Comparison of ENCODE assay signal across 9 mouse cellular contexts in genomic region chr11:88054589-88054988, GRCm38 (mm10). TPM values are rescaled to one million over a fixed set of nuclear protein-coding genes. Genes with fewer than 3 reads are reported as not detected.
DNase-seq lines count a peak whose midpoint lies in the region; ATAC-seq and TF ChIP-seq lines count a peak whose summit lies in the region.
"Had no signal": no experiment of that assay in that cellular context is flagged by ENCODE, and none has a peak within 500 bp of the region (broad histone marks: within the 10 kb centered on the region; RNA-seq: fewer than 3 reads in every experiment).

No protein-coding gene starts in this region.

- H3K36me3 ChIP-seq in midbrain, embryonic 10.5 days = peaks cover 57% of the 10 kb centered on the region
- H3K36me3 ChIP-seq in midbrain, embryonic 16.5 days (ENCODE audit: control insufficient read depth, insufficient read depth, low read length) = peaks cover 10% of the 10 kb centered on the region; the same call in 1 of the 2 replicates

- no peaks in the 10 kb centered on the region for H3K9me3 ChIP-seq in midbrain, embryonic 10.5 days (replicated peaks)
- no peaks in the 10 kb centered on the region for H3K9me3 ChIP-seq in midbrain, embryonic 16.5 days (replicated peaks; ENCODE audit: control insufficient read depth, low read length, poor library complexity, severe bottlenecking)
- H3K9me3 ChIP-seq: heart, embryonic 15.5 days had no signal

- no peak overlapping the region for H3K4me2 ChIP-seq in midbrain, embryonic 16.5 days (ENCODE audit: low read length)
- H3K4me2 ChIP-seq: heart, embryonic 15.5 days had no signal

- TF ChIP-seq CTCF in lung, adult 2 months (IDR thresholded peaks at IDR 0.05; ENCODE audit: insufficient read depth, low read length) = peak; percentile 22; the same call in 1 of the 2 replicates

- 91% methylated on average over 1 of the region's 1 CpGs for WGBS in midbrain, embryonic 10.5 days
- 83% methylated on average over 1 of the region's 1 CpGs for WGBS in midbrain, embryonic 16.5 days
- 71% methylated on average over 1 of the region's 1 CpGs for WGBS in lung, adult 2 months

- DNase-seq in cerebellum, adult 8-10 months = peak; percentile 51
- no peak for DNase-seq in cerebellum, adult 9-11 months
- peak; percentile 43 for DNase-seq in midbrain, embryonic 10.5 days (ENCODE audit: low spot score)
- DNase-seq in adrenal gland, postnatal 36 days = peak; percentile 40 to 67
- DNase-seq in heart, postnatal 4 days = peak; percentile 62
- peak; percentile 34 for DNase-seq in lung, adult 2 months
- DNase-seq in spleen, postnatal 4 days (ENCODE audit: low spot score in 2 of 2) = peak; percentile 54 to 75

- no peak overlapping the region for H3K27ac ChIP-seq in midbrain, embryonic 10.5 days (replicated peaks)
- no peak overlapping the region for H3K27ac ChIP-seq in midbrain, embryonic 16.5 days (ENCODE audit: low read length)
- H3K27ac ChIP-seq: heart, embryonic 15.5 days had no signal

- no peak overlapping the region for H3K4me3 ChIP-seq in midbrain, embryonic 10.5 days
- no peak overlapping the region for H3K4me3 ChIP-seq in midbrain, embryonic 16.5 days (ENCODE audit: low read depth, low read length)
- no peak overlapping the region for H3K4me3 ChIP-seq in lung, adult 2 months (replicated peaks; ENCODE audit: extremely low read depth, low read depth, low read length)
- H3K4me3 ChIP-seq: heart, embryonic 15.5 days had no signal

- H3K27me3 ChIP-seq in midbrain, embryonic 10.5 days (ENCODE audit: low read depth, poor library complexity, severe bottlenecking) = no peaks in the 10 kb centered on the region
- no peaks in the 10 kb centered on the region for H3K27me3 ChIP-seq in midbrain, embryonic 16.5 days (ENCODE audit: control insufficient read depth, insufficient read depth, low read depth, low read length)
- H3K27me3 ChIP-seq: heart, embryonic 15.5 days had no signal

- peaks cover 30% of the 10 kb centered on the region for H3K4me1 ChIP-seq in midbrain, embryonic 10.5 days
- H3K4me1 ChIP-seq in midbrain, embryonic 16.5 days (ENCODE audit: control insufficient read depth, insufficient read depth, low read length) = peaks cover 14% of the 10 kb centered on the region
- H3K4me1 ChIP-seq in lung, adult 2 months (ENCODE audit: control insufficient read depth, insufficient read depth, low read length) = peaks cover 2% of the 10 kb centered on the region; the same call in 1 of the 2 replicates

- no peak overlapping the region for H3K9ac ChIP-seq in midbrain, embryonic 16.5 days (ENCODE audit: low read depth, low read length)
- H3K9ac ChIP-seq: heart, embryonic 15.5 days had no signal

- no peak for TF ChIP-seq POLR2A in lung, adult 2 months (IDR thresholded peaks at IDR 0.05; ENCODE audit: borderline replicate concordance, extremely low read depth, low read depth, low read length)

- ATAC-seq in midbrain, embryonic 16.5 days = no peak

RNA-seq across cellular contexts. Expression of gene Srsf1, which starts 7.4 kb away (rescaled TPM):
- polyA plus RNA-seq in midbrain, embryonic 10.5 days (2016; fragmentation: Nextera tagmentation; extraction: Ambion mirVana) = 413 and 417 TPM in 2 replicates
- 200 and 230 TPM in 2 replicates for polyA plus RNA-seq in midbrain, embryonic 16.5 days (2015; fragmentation: Nextera tagmentation; extraction: Ambion mirVana)
- 100 to 1,000 TPM; 212 to 243 TPM for total RNA-seq in adrenal gland, postnatal 36 days (2021)
- 100 to 1,000 TPM; 207 to 224 TPM for total RNA-seq in heart, postnatal 4 days (2021)
- 76.5 and 93.4 TPM in 2 replicates for polyA plus RNA-seq in lung, adult 2 months (2012; rRNA removed)

RNA-seq across cellular contexts. Expression of gene Vezf1, which starts 13.5 kb away (rescaled TPM):
- 70.5 and 73.9 TPM in 2 replicates for polyA plus RNA-seq in midbrain, embryonic 10.5 days (2016; fragmentation: Nextera tagmentation; extraction: Ambion mirVana)
- polyA plus RNA-seq in midbrain, embryonic 16.5 days (2015; fragmentation: Nextera tagmentation; extraction: Ambion mirVana) = 39.5 and 47.4 TPM in 2 replicates
- total RNA-seq in adrenal gland, postnatal 36 days (2021) = 10 to 100 TPM; 49.3 to 50.9 TPM
- total RNA-seq in heart, postnatal 4 days (2021) = 10 to 100 TPM; 36.7 to 41.3 TPM
- 22.4 and 26.5 TPM in 2 replicates for polyA plus RNA-seq in lung, adult 2 months (2012; rRNA removed)

RNA-seq across cellular contexts. Expression of gene Cuedc1, which starts 43.3 kb away (rescaled TPM):
- polyA plus RNA-seq in midbrain, embryonic 10.5 days (2016; fragmentation: Nextera tagmentation; extraction: Ambion mirVana) = 26.4 and 27.2 TPM in 2 replicates
- polyA plus RNA-seq in midbrain, embryonic 16.5 days (2015; fragmentation: Nextera tagmentation; extraction: Ambion mirVana) = 46.1 and 54.7 TPM in 2 replicates
- 10 to 100 TPM; 46.9 to 53.4 TPM for total RNA-seq in adrenal gland, postnatal 36 days (2021)
- 10 to 100 TPM; 39.5 to 40.0 TPM for total RNA-seq in heart, postnatal 4 days (2021)
- 40.7 and 42.9 TPM in 2 replicates for polyA plus RNA-seq in lung, adult 2 months (2012; rRNA removed)
